Comparison of ENCODE assay signal across 18 mouse cellular contexts in the genomic region with DNA sequence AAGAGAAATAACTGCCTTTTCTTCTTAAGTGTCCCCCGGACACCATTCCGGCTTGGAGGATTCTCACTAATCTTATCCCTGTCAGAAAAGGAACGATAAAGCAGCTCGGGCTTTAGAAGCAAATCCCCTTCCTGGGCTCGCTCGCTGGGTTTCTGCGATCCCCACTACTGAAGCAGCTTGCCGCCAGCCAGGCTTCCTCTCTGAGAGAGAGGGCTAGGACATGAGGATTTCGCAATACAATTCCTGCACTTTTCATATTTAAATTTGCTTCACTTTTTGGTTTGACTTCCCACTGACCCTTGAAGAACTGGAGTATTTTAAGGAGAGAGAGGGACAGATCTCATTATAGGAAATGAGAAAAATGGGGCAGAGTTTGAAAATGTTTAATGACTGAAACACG.
DNase-seq lines count a peak whose midpoint lies in the region; ATAC-seq lines count a peak whose summit lies in the region.
"Had no signal": no experiment of that assay in that cellular context is flagged by ENCODE, and none has a peak within 500 bp of the region (broad histone marks: within the 10 kb centered on the region; RNA-seq: fewer than 3 reads in every experiment).

No protein-coding gene starts in this region.

- 11% methylated on average over 10 of the region's 10 CpGs for WGBS in lung, embryonic 15.5 days
- 21% methylated on average over 10 of the region's 10 CpGs for WGBS in embryonic facial prominence, embryonic 10.5 days
- 9% methylated on average over 10 of the region's 10 CpGs for WGBS in midbrain, embryonic 15.5 days

- no peaks in the 10 kb centered on the region for H3K9me3 ChIP-seq in lung, embryonic 15.5 days
- no peaks in the 10 kb centered on the region for H3K9me3 ChIP-seq in embryonic facial prominence, embryonic 10.5 days
- H3K9me3 ChIP-seq in midbrain, embryonic 15.5 days, result no peaks in the 10 kb centered on the region
- H3K9me3 ChIP-seq: forebrain, embryonic 12.5 days; limb, embryonic 10.5 days; liver, embryonic 15.5 days had no signal

- H3K27ac ChIP-seq in lung, embryonic 15.5 days, result peak overlapping the region; percentile 26; the same call in 1 of the 2 replicates
- no peak overlapping the region for H3K27ac ChIP-seq in embryonic facial prominence, embryonic 10.5 days (replicated peaks)
- H3K27ac ChIP-seq in midbrain, embryonic 15.5 days, result peak overlapping the region; percentile 27; the same call in 1 of the 2 replicates
- H3K27ac ChIP-seq: forebrain, embryonic 12.5 days; hindbrain, embryonic 14.5 days; limb, embryonic 10.5 days; liver, embryonic 15.5 days had no signal

- H3K4me1 ChIP-seq in lung, embryonic 15.5 days, result peaks cover 26% of the 10 kb centered on the region
- peaks cover 73% of the 10 kb centered on the region for H3K4me1 ChIP-seq in embryonic facial prominence, embryonic 10.5 days
- H3K4me1 ChIP-seq in midbrain, embryonic 15.5 days, result peaks cover 18% of the 10 kb centered on the region; the same call in 1 of the 2 replicates
- H3K4me1 ChIP-seq: liver, embryonic 15.5 days had no signal

- peak; percentile 34 for DNase-seq in embryo, embryonic 11 days
- no peak for DNase-seq in embryo, embryonic 10.5 days (ENCODE audit: low spot score)
- no peak for DNase-seq in lung, postnatal 14 days
- DNase-seq in embryonic facial prominence, embryonic 10.5 days (ENCODE audit: low spot score), result peak; percentile 30
- DNase-seq in adrenal gland, adult 2 months, result no peak
- DNase-seq in ovary, adult 18-20 months (ENCODE audit: low spot score), result no peak
- DNase-seq: cerebellum, adult 8-10 months; kidney, adult 11 months; kidney, postnatal 36 days; layer of hippocampus, postnatal 36 days; thymus, postnatal 25 days had no signal

- peaks cover 28% of the 10 kb centered on the region for H3K27me3 ChIP-seq in lung, embryonic 15.5 days
- H3K27me3 ChIP-seq in embryonic facial prominence, embryonic 10.5 days (replicated peaks; ENCODE audit: low read depth, poor library complexity, severe bottlenecking), result peaks cover 44% of the 10 kb centered on the region
- peaks cover 7% of the 10 kb centered on the region; the same call in 1 of the 2 replicates for H3K27me3 ChIP-seq in midbrain, embryonic 15.5 days (replicated peaks)
- H3K27me3 ChIP-seq: Patski had no signal

- H3K36me3 ChIP-seq in lung, embryonic 15.5 days, result no peaks in the 10 kb centered on the region
- no peaks in the 10 kb centered on the region for H3K36me3 ChIP-seq in embryonic facial prominence, embryonic 10.5 days (replicated peaks)
- H3K36me3 ChIP-seq in midbrain, embryonic 15.5 days (replicated peaks), result no peaks in the 10 kb centered on the region
- H3K36me3 ChIP-seq: forebrain, embryonic 12.5 days; limb, embryonic 10.5 days; liver, embryonic 15.5 days had no signal

- H3K9ac ChIP-seq in lung, embryonic 15.5 days, result no peak overlapping the region
- H3K9ac ChIP-seq in midbrain, embryonic 15.5 days, result no peak overlapping the region
- H3K9ac ChIP-seq: forebrain, embryonic 12.5 days; hindbrain, embryonic 14.5 days; liver, embryonic 15.5 days had no signal

- peak overlapping the region; percentile 40 for H3K4me2 ChIP-seq in lung, embryonic 15.5 days
- no peak overlapping the region for H3K4me2 ChIP-seq in midbrain, embryonic 15.5 days
- H3K4me2 ChIP-seq: forebrain, embryonic 12.5 days; hindbrain, embryonic 14.5 days; liver, embryonic 15.5 days had no signal

- 0 out of 2 replicates have a peak, but pooled peaks have one; percentile 48 for ATAC-seq in lung, embryonic 15.5 days (ENCODE audit: borderline replicate concordance, extremely low read depth, low FRiP score, low TSS enrichment)
- no peak for ATAC-seq in midbrain, embryonic 15.5 days (replicated peaks)
- ATAC-seq: Patski had no signal

- no peak overlapping the region for H3K4me3 ChIP-seq in lung, embryonic 15.5 days
- H3K4me3 ChIP-seq in embryonic facial prominence, embryonic 10.5 days, result no peak overlapping the region
- no peak overlapping the region for H3K4me3 ChIP-seq in midbrain, embryonic 15.5 days
- H3K4me3 ChIP-seq: forebrain, embryonic 12.5 days; limb, embryonic 10.5 days; liver, embryonic 15.5 days had no signal

Comparison
In these comparisons a context has a peak if more than half of its experiments do, and no peak if none do; other contexts are left out.
1. DNase-seq: peak in embryo, embryonic 11 days (single experiment) and embryonic facial prominence, embryonic 10.5 days (single experiment); none in embryo, embryonic 10.5 days (single experiment), lung, postnatal 14 days (single experiment), adrenal gland, adult 2 months (single experiment) and ovary, adult 18-20 months (single experiment).